Mouse (Mus musculus) lung, adult 2 months (tissue): Measurements from ENCODE around the gene Erc2.

ENCODE experiments used
- CTCF ChIP-seq: fragments of 200-500 bp; IDR thresholded peaks from 2 replicates; pipeline ENCODE4 v1.5.1; 2011; ENCODE audit warnings: mild to moderate bottlenecking, low read length, control low read depth; ENCODE audit not compliant: insufficient read depth
- POLR2A ChIP-seq: fragments of 200-500 bp; IDR thresholded peaks from 2 replicates; pipeline ENCODE4 v1.6.1; 2011; ENCODE audit warnings: low read depth, mild to moderate bottlenecking, control low read depth, low read length, borderline replicate concordance; ENCODE audit errors: extremely low read depth

- TF ChIP-seq CTCF (no peak), POLR2A (no peak)
Observed at GRCm38 (mm10) chr14:28271846-28272245, 649.6 kb downstream of the Erc2 start.
